In the genomic region with DNA sequence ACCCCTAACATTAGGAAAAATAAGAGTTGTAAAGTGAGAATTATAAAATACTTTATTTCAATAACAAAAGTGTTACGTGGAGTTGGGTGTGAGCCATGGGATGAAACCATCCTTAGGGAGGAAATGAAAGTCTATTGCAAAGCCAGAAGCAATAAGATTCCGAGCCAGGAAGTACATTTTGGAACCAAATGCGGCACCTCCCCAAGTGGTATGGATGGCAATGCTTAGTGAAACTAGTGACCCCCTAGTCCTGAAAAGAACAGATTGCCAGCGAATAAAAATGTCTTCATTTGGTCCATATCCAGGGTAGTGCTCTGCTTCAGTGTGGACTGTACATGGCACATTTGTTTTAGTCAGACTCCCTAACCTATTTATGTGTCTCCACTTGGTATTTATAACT, we compare ENCODE assay signal across 10 mouse cellular contexts.
"Had no signal": no experiment of that assay in that cellular context is flagged by ENCODE, and none has a peak within 500 bp of the region (broad histone marks: within the 10 kb centered on the region; RNA-seq: fewer than 3 reads in every experiment).

No protein-coding gene starts in this region.

- H3K4me1 ChIP-seq: limb, embryonic 10.5 days; liver, embryonic 15.5 days; midbrain, embryonic 13.5 days had no signal

- H3K36me3 ChIP-seq: limb, embryonic 10.5 days; liver, embryonic 15.5 days; midbrain, embryonic 13.5 days had no signal

- H3K27ac ChIP-seq: limb, embryonic 10.5 days; liver, embryonic 15.5 days; midbrain, embryonic 13.5 days had no signal

- H3K27me3 ChIP-seq: liver, embryonic 15.5 days; midbrain, embryonic 13.5 days had no signal

- H3K4me3 ChIP-seq: layer of hippocampus, adult 2 months; limb, embryonic 10.5 days; liver, embryonic 15.5 days; midbrain, embryonic 13.5 days had no signal

- DNase-seq: kidney, postnatal 10 days; kidney, postnatal 4 days; lung, adult 2 months; lung, postnatal 36 days; thymus, adult 2 months; thymus, postnatal 25 days had no signal

- H3K9me3 ChIP-seq: limb, embryonic 10.5 days; liver, embryonic 15.5 days; midbrain, embryonic 13.5 days had no signal
